Mouse (Mus musculus): ENCODE results near the gene Cdk8. TPM values are rescaled to one million over a fixed set of nuclear protein-coding genes. Genes with fewer than 3 reads are reported as not detected.

Cdk8 gene
- total RNA-seq, 2 experiments from 2014 or later = 21.6 to 26.7 TPM

- intact Hi-C loops (cut with DNase I) = no loop called here
These were observed 83.5 kb downstream of the Cdk8 start for GRCm38 (mm10) chr5:146314538-146314937.

GRCm38 (mm10) chr5:146315268-146315921 is 84.4 kb downstream of the Cdk8 start:
- intact Hi-C loops (cut with DNase I) = no loop called here
- peak; percentile 22 to 27 for DNase-seq

More at GRCm38 (mm10) chr5:146314538-146314937, 83.5 kb downstream of the Cdk8 start:
- DNase-seq = no peak

GRCm38 (mm10) chr5:146316316-146316715 is 85.3 kb downstream of the Cdk8 start:
- no peak for DNase-seq
- intact Hi-C loops (cut with DNase I) = no loop called here

GRCm38 (mm10) chr5:146318051-146318450 is 87.0 kb downstream of the Cdk8 start:
- DNase-seq = peak; percentile 44 to 47
- intact Hi-C loops (cut with DNase I) = no loop called here

- DNase-seq = peak in 1 of 2 experiments; percentile 42
- intact Hi-C loops (cut with DNase I) = no loop called here
These were observed 87.4 kb downstream of the Cdk8 start for GRCm38 (mm10) chr5:146318461-146318860.

- intact Hi-C loops (cut with DNase I) = no loop called here
- no peak for DNase-seq
These were observed 97.9 kb downstream of the Cdk8 start for GRCm38 (mm10) chr5:146328941-146329340.

GRCm38 (mm10) chr5:146329541-146329940 is 98.5 kb downstream of the Cdk8 start:
- DNase-seq = no peak
- intact Hi-C loops (cut with DNase I) = no loop called here

GRCm38 (mm10) chr5:146330031-146330764 is 99.2 kb downstream of the Cdk8 start:
- intact Hi-C loops (cut with DNase I) = loop anchor here (5.0 kb wide), 2 partner anchors 92 to 147 kb away; no protein-coding TSS in a partner anchor

GRCm38 (mm10) chr5:146330765-146331115 is 99.7 kb downstream of the Cdk8 start:
- DNase-seq = no peak
- intact Hi-C loops (cut with DNase I) = loop anchor here (5.0 kb wide), 2 partner anchors 92 to 147 kb away; no protein-coding TSS in a partner anchor

More at GRCm38 (mm10) chr5:146330031-146330764, 99.2 kb downstream of the Cdk8 start:
- DNase-seq = peak; percentile 45 to 71

- no peak for DNase-seq
- intact Hi-C loops (cut with DNase I) = loop anchor here (5.0 kb wide), 2 partner anchors 91 to 146 kb away; no protein-coding TSS in a partner anchor
These were observed 100.1 kb downstream of the Cdk8 start for GRCm38 (mm10) chr5:146331131-146331530.

GRCm38 (mm10) chr5:146332541-146332940 is 101.5 kb downstream of the Cdk8 start:
- no peak for DNase-seq
- intact Hi-C loops (cut with DNase I) = loop anchor here (5.0 kb wide), 2 partner anchors 90 to 145 kb away; no protein-coding TSS in a partner anchor

- DNase-seq = no peak
- intact Hi-C loops (cut with DNase I) = loop anchor here (5.0 kb wide), 2 partner anchors 88 to 143 kb away; no protein-coding TSS in a partner anchor
These were observed 103.4 kb downstream of the Cdk8 start for GRCm38 (mm10) chr5:146334410-146334809.

- intact Hi-C loops (cut with DNase I) = no loop called here
- DNase-seq = no peak
These were observed 107.0 kb downstream of the Cdk8 start for GRCm38 (mm10) chr5:146338064-146338463.

- intact Hi-C loops (cut with DNase I) = no loop called here
- DNase-seq = no peak
These were observed 109.0 kb downstream of the Cdk8 start for GRCm38 (mm10) chr5:146340037-146340436.

GRCm38 (mm10) chr5:146344911-146345686 is 114.1 kb downstream of the Cdk8 start:
- intact Hi-C loops (cut with DNase I) = no loop called here
- no peak for DNase-seq

GRCm38 (mm10) chr5:146347081-146347480 is 116.1 kb downstream of the Cdk8 start:
- intact Hi-C loops (cut with DNase I) = no loop called here

GRCm38 (mm10) chr5:146349183-146349582 is 118.2 kb downstream of the Cdk8 start:
- DNase-seq = no peak
- intact Hi-C loops (cut with DNase I) = no loop called here

More at GRCm38 (mm10) chr5:146347081-146347480, 116.1 kb downstream of the Cdk8 start:
- DNase-seq = no peak

- intact Hi-C loops (cut with DNase I) = no loop called here
These were observed 119.8 kb downstream of the Cdk8 start for GRCm38 (mm10) chr5:146350784-146351183.

GRCm38 (mm10) chr5:146352006-146352405 is 121.0 kb downstream of the Cdk8 start:
- no peak for DNase-seq
- intact Hi-C loops (cut with DNase I) = no loop called here

More at GRCm38 (mm10) chr5:146350784-146351183, 119.8 kb downstream of the Cdk8 start:
- no peak for DNase-seq
